In the genomic region with DNA sequence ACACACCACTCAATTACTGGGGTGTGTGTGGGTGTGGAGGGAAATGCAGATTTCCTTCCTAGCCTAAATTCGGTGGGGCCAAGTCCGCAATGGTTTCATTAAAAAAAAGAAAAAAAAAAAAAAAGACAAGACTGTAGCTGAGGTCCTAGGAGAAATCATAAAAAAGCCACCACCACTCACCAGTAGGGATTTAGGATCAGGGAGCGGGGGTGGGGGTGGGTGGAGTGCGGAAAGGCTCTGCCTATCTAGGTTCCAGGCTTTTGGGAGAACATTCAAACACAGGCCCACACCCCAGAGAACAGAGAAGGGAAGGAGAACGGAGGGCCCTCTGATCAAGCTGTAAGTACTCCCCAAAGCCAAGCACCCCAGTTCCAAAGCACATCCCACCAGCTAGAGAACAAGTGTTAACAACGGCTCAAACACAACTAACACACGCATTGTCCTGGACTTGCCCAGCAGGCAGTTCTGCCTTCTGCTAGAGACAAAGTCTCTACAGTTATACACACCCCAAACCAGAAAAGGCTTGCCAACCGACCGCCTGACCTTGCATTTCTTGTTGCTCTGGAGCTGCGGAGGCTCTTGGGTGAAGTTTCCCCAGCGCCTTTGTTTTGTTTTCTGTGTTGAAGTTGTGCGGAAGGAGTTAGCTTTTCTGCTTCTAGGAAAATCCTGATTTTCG, we compare ENCODE assay signal across 8 mouse cellular contexts. TPM values are rescaled to one million over a fixed set of nuclear protein-coding genes. Genes with fewer than 3 reads are reported as not detected.
DNase-seq lines count a peak whose midpoint lies in the region; ATAC-seq and TF ChIP-seq lines count a peak whose summit lies in the region.

No protein-coding gene starts in this region.

- peaks cover 31% of the 10 kb centered on the region for H3K36me3 ChIP-seq in forebrain, embryonic 15.5 days
- H3K36me3 ChIP-seq in kidney, postnatal 0 days (ENCODE audit: insufficient read depth, low read length), result peaks cover 18% of the 10 kb centered on the region
- H3K36me3 ChIP-seq in megakaryocyte, embryonic 14.5 days (replicated peaks; ENCODE audit: low read length), result peaks cover 64% of the 10 kb centered on the region

- no peaks in the 10 kb centered on the region for H3K9me3 ChIP-seq in forebrain, embryonic 15.5 days
- no peaks in the 10 kb centered on the region for H3K9me3 ChIP-seq in kidney, postnatal 0 days (replicated peaks; ENCODE audit: low read length)
- H3K9me3 ChIP-seq in megakaryocyte, embryonic 14.5 days, result no peaks in the 10 kb centered on the region

- H3K4me3 ChIP-seq in forebrain, embryonic 15.5 days, result peak overlapping the region; percentile 65
- peak overlapping the region; percentile 54 for H3K4me3 ChIP-seq in kidney, postnatal 0 days (replicated peaks; ENCODE audit: low read depth, low read length)
- H3K4me3 ChIP-seq in megakaryocyte, embryonic 14.5 days (replicated peaks), result peak overlapping the region; percentile 95

- peaks cover 30% of the 10 kb centered on the region for H3K4me1 ChIP-seq in forebrain, embryonic 15.5 days
- H3K4me1 ChIP-seq in kidney, postnatal 0 days (replicated peaks; ENCODE audit: insufficient read depth, low read length), result peaks cover 16% of the 10 kb centered on the region
- peaks cover 49% of the 10 kb centered on the region for H3K4me1 ChIP-seq in megakaryocyte, embryonic 14.5 days

- no peak for DNase-seq in frontal cortex, postnatal 14 days (ENCODE audit: low spot score in 2 of 2)
- peak; percentile 35 for DNase-seq in urinary bladder, postnatal 14 days (ENCODE audit: low spot score)
- DNase-seq in urinary bladder, adult 2 months (ENCODE audit: low spot score), result no peak
- peak; percentile 38 for DNase-seq in kidney, postnatal 0 days (ENCODE audit: low spot score)

- H3K27ac ChIP-seq in forebrain, embryonic 15.5 days (replicated peaks), result peak overlapping the region; percentile 94
- H3K27ac ChIP-seq in kidney, postnatal 0 days, result peak overlapping the region; percentile 93

- no peak for TF ChIP-seq CTCF in kidney, postnatal 0 days (IDR thresholded peaks at IDR 0.05; ENCODE audit: low read depth)

- no peaks in the 10 kb centered on the region for H3K27me3 ChIP-seq in forebrain, embryonic 15.5 days
- no peaks in the 10 kb centered on the region for H3K27me3 ChIP-seq in kidney, postnatal 0 days (ENCODE audit: insufficient read depth, low read length)
- H3K27me3 ChIP-seq in megakaryocyte, embryonic 14.5 days (replicated peaks), result no peaks in the 10 kb centered on the region

- under 1% methylated on average over 13 of the region's 13 CpGs for WGBS in forebrain, embryonic 15.5 days
- WGBS in kidney, postnatal 0 days, result under 1% methylated on average over 13 of the region's 13 CpGs

- peak; percentile 33 for ATAC-seq in frontal cortex, adult (ENCODE audit: low TSS enrichment)
- ATAC-seq in forebrain, embryonic 15.5 days (replicated peaks), result peak; percentile 35; the same call in 1 of the 2 replicates
- ATAC-seq in kidney, postnatal 0 days (replicated peaks; ENCODE audit: low FRiP score, low read depth), result peak; percentile 52; the same call in 1 of the 2 replicates
- ATAC-seq in CD4-positive, CD25-positive, alpha-beta regulatory T cell, adult 4 months, result no peak

- peak overlapping the region; percentile 58 for H3K9ac ChIP-seq in forebrain, embryonic 15.5 days (replicated peaks)
- H3K9ac ChIP-seq in kidney, postnatal 0 days (ENCODE audit: low read depth, low read length), result peak overlapping the region; percentile 64

- peak overlapping the region; percentile 70 for H3K4me2 ChIP-seq in forebrain, embryonic 15.5 days (replicated peaks)
- peak overlapping the region; percentile 68 for H3K4me2 ChIP-seq in kidney, postnatal 0 days (ENCODE audit: low read length)

RNA-seq across cellular contexts. Expression of gene Grk2, which starts 27.2 kb away (rescaled TPM):
- polyA plus RNA-seq in urinary bladder, adult 2 months (2012; rRNA removed), result 69.4 and 74.6 TPM in 2 replicates
- polyA plus RNA-seq in forebrain, embryonic 15.5 days (2015; fragmentation: Nextera tagmentation; extraction: Ambion mirVana), result 20.5 and 24.9 TPM in 2 replicates
- polyA plus RNA-seq in kidney, postnatal 0 days (2015; fragmentation: Nextera tagmentation; extraction: Ambion mirVana), result 12.8 and 14.4 TPM in 2 replicates
- polyA plus RNA-seq in megakaryocyte, embryonic 14.5 days (2012; ENCODE audit: insufficient read depth, low replicate concordance), result 265 and 541 TPM in 2 replicates
- 100 to 1,000 TPM in 1 of 2 experiments, 10 to 100 TPM in 1; 93.7 to 101 TPM for polyA plus RNA-seq in CD4-positive, CD25-positive, alpha-beta regulatory T cell, adult 4 months (2017; shearing (Covaris generic))

RNA-seq across cellular contexts. Expression of gene Ankrd13d, which starts 50.3 kb away (rescaled TPM):
- 13.6 and 18.6 TPM in 2 replicates for polyA plus RNA-seq in urinary bladder, adult 2 months (2012; rRNA removed)
- 25.1 and 26.2 TPM in 2 replicates for polyA plus RNA-seq in forebrain, embryonic 15.5 days (2015; fragmentation: Nextera tagmentation; extraction: Ambion mirVana)
- polyA plus RNA-seq in kidney, postnatal 0 days (2015; fragmentation: Nextera tagmentation; extraction: Ambion mirVana), result 3.9 and 5.4 TPM in 2 replicates
- polyA plus RNA-seq in megakaryocyte, embryonic 14.5 days (2012; ENCODE audit: insufficient read depth, low replicate concordance), result 5.6 TPM in 1 of 2 replicates, not detected in the other
- 1 to 10 TPM; 2.4 to 2.5 TPM for polyA plus RNA-seq in CD4-positive, CD25-positive, alpha-beta regulatory T cell, adult 4 months (2017; shearing (Covaris generic))

Comparison
In these comparisons a context has a peak if more than half of its experiments do, and no peak if none do; other contexts are left out.
1. DNase-seq: peak in urinary bladder, postnatal 14 days (single experiment) and kidney, postnatal 0 days (single experiment); none in frontal cortex, postnatal 14 days (0 of 2) and urinary bladder, adult 2 months (single experiment).
2. Peak in every context shown above with its lines, with median percentiles within 50 percentile points of each other: H3K4me3 ChIP-seq.